Mouse (Mus musculus) liver, embryonic 12.5 days (tissue): ENCODE data around the gene Dars2. TPM values are rescaled to one million over a fixed set of nuclear protein-coding genes. Genes with fewer than 3 reads are reported as not detected.

Source experiments
- ATAC-seq: fragments of 200-750 bp; cut with Nextera tagmentation; 2 replicates; pipeline ENCODE4 v1.8.0; 2017; ENCODE audit warnings: moderate number of reproducible peaks, mild to moderate bottlenecking, moderate library complexity
- H3K27ac ChIP-seq: fragments of 300-500 bp; sonication (generic); 2 replicates; pipeline ENCODE4 v1.5.1; 2016; ENCODE audit warnings: mild to moderate bottlenecking
- H3K27me3 ChIP-seq: fragments of 300-500 bp; sonication (generic); replicated peaks from 2 replicates; pipeline ENCODE4 v1.6.1; 2016; ENCODE audit warnings: mild to moderate bottlenecking, moderate library complexity
- H3K36me3 ChIP-seq: fragments of 300-500 bp; sonication (generic); 2 replicates; pipeline ENCODE4 v1.6.1; 2016; ENCODE audit warnings: mild to moderate bottlenecking, moderate library complexity
- H3K4me1 ChIP-seq: fragments of 300-500 bp; sonication (generic); 2 replicates; pipeline ENCODE4 v1.6.1; 2016
- H3K4me2 ChIP-seq: fragments of 300-500 bp; sonication (generic); 2 replicates; pipeline ENCODE4 v1.6.1; 2016; ENCODE audit warnings: mild to moderate bottlenecking, moderate library complexity
- H3K4me3 ChIP-seq: fragments of 300-500 bp; sonication (generic); 2 replicates; pipeline ENCODE4 v1.5.1; 2016; ENCODE audit warnings: mild to moderate bottlenecking, moderate library complexity
- H3K9ac ChIP-seq: fragments of 300-500 bp; sonication (generic); 2 replicates; pipeline ENCODE4 v1.6.1; 2016; ENCODE audit warnings: mild to moderate bottlenecking, moderate library complexity
- H3K9me3 ChIP-seq: fragments of 300-500 bp; sonication (generic); replicated peaks from 2 replicates; pipeline ENCODE4 v1.6.1; 2016; ENCODE audit warnings: mild to moderate bottlenecking, moderate library complexity
- WGBS: fragments of 180-500 bp; shearing (Covaris S2); methylation state at CpG from one replicate; pipeline ENCODE4 v1.1.7; 2016; ENCODE audit not compliant: insufficient replicate concordance; 5-methylcytosine and 5-hydroxymethylcytosine counted together
- polyA plus RNA-seq: library from polyadenylated mRNA; unstranded; fragments of >200 nt; fragmentation: Nextera tagmentation; extraction: Ambion mirVana; gene quantifications from 2 replicates; pipeline ENCODE4 v1.2.1, GENCODE M21; 2016

The Dars2 gene
- polyA plus RNA-seq, 1 experiment from 2014 or later, result 50.2 TPM

- H3K36me3 ChIP-seq, result peaks cover 22% of the 10 kb centered on the region; the same call in 1 of the 2 replicates
- H3K4me1 ChIP-seq, result no peaks in the 10 kb centered on the region
- no peak overlapping the region for H3K27ac ChIP-seq
- no peak for ATAC-seq
- no peaks in the 10 kb centered on the region for H3K27me3 ChIP-seq
- H3K9ac ChIP-seq, result no peak overlapping the region
- no peak overlapping the region for H3K4me2 ChIP-seq
- WGBS, result 51% methylated on average over 3 of the region's 3 CpGs
- H3K9me3 ChIP-seq, result no peaks in the 10 kb centered on the region
- H3K4me3 ChIP-seq, result no peak overlapping the region
Observed at GRCm38 (mm10) chr1:161005526-161005925, 64.9 kb downstream of the Dars2 start.

GRCm38 (mm10) chr1:161004942-161005341, 65.5 kb downstream of the Dars2 start:
- H3K27ac ChIP-seq, result no peak overlapping the region
- ATAC-seq, result no peak
- no peak overlapping the region for H3K4me2 ChIP-seq
- WGBS, result 72% methylated on average over 4 of the region's 4 CpGs
- H3K4me3 ChIP-seq, result no peak overlapping the region
- no peak overlapping the region for H3K9ac ChIP-seq
- no peaks in the 10 kb centered on the region for H3K27me3 ChIP-seq
- H3K9me3 ChIP-seq, result no peaks in the 10 kb centered on the region
- H3K4me1 ChIP-seq, result no peaks in the 10 kb centered on the region
- H3K36me3 ChIP-seq, result peaks cover 22% of the 10 kb centered on the region; the same call in 1 of the 2 replicates

GRCm38 (mm10) chr1:160993851-160994250, 76.6 kb downstream of the Dars2 start:
- 67% methylated on average over 6 of the region's 6 CpGs for WGBS
- no peak overlapping the region for H3K9ac ChIP-seq
- no peak overlapping the region for H3K27ac ChIP-seq
- H3K27me3 ChIP-seq, result no peaks in the 10 kb centered on the region
- H3K4me2 ChIP-seq, result no peak overlapping the region
- no peak overlapping the region for H3K4me3 ChIP-seq
- peaks cover 17% of the 10 kb centered on the region; the same call in 1 of the 2 replicates for H3K36me3 ChIP-seq
- no peaks in the 10 kb centered on the region for H3K4me1 ChIP-seq
- H3K9me3 ChIP-seq, result no peaks in the 10 kb centered on the region
- no peak for ATAC-seq

Other genes starting within 250 kb of the Dars2 start
- gene Rc3h1, start 164.2 kb downstream of the Dars2 start, polyA plus RNA-seq, result 5.9 and 6.7 TPM in 2 replicates
- 226 and 233 TPM in 2 replicates for gene Serpinc1, start 92.1 kb downstream of the Dars2 start, polyA plus RNA-seq
- 2.5 and 3.1 TPM in 2 replicates for gene Zbtb37, start 35.8 kb downstream of the Dars2 start, polyA plus RNA-seq
- gene Cenpl, start 55 bp upstream of the Dars2 start, polyA plus RNA-seq, result 34.2 and 36.3 TPM in 2 replicates
- gene Klhl20, start 60.9 kb upstream of the Dars2 start, polyA plus RNA-seq, result 9.6 and 10.8 TPM in 2 replicates
- gene Ankrd45, start 72.0 kb upstream of the Dars2 start, polyA plus RNA-seq, result not detected in 2 replicates
- not detected in 2 replicates for gene Tex50, start 88.7 kb upstream of the Dars2 start, polyA plus RNA-seq
- 467 and 508 TPM in 2 replicates for gene Prdx6, start 180.6 kb upstream of the Dars2 start, polyA plus RNA-seq